Mouse (Mus musculus) neural tube, embryonic 15.5 days (tissue): ENCODE data around the gene Shpk. TPM values are rescaled to one million over a fixed set of nuclear protein-coding genes. Genes with fewer than 3 reads are reported as not detected.

Experiments used
- polyA plus RNA-seq: library from polyadenylated mRNA; unstranded; fragments of >200 nt; fragmentation: Nextera tagmentation; extraction: Ambion mirVana; gene quantifications from 2 replicates; pipeline ENCODE4 v1.2.1, GENCODE M21; 2015

The Shpk gene
- polyA plus RNA-seq, 1 experiment from 2014 or later, result 3.4 TPM

Other genes starting within 250 kb of the Shpk start
- 0.75 and 12.6 TPM in 2 replicates for gene Atp2a3, start 238.3 kb upstream of the Shpk start, polyA plus RNA-seq
- 0.47 and 3.3 TPM in 2 replicates for gene P2rx1, start 200.4 kb upstream of the Shpk start, polyA plus RNA-seq
- gene Camkk1, start 180.5 kb upstream of the Shpk start, polyA plus RNA-seq, result 30.9 and 34.7 TPM in 2 replicates
- gene Ncbp3, start 151.7 kb upstream of the Shpk start, polyA plus RNA-seq, result 9.1 and 10.1 TPM in 2 replicates
- 0.19 and 2.7 TPM in 2 replicates for gene Itgae, start 108.9 kb upstream of the Shpk start, polyA plus RNA-seq
- 2.4 and 5.7 TPM in 2 replicates for gene Haspin, start 61.2 kb upstream of the Shpk start, polyA plus RNA-seq
- gene P2rx5, start 39.0 kb upstream of the Shpk start, polyA plus RNA-seq, result 0.72 and 0.84 TPM in 2 replicates
- 136 and 148 TPM in 2 replicates for gene Emc6, start 22.4 kb upstream of the Shpk start, polyA plus RNA-seq
- gene Tax1bp3, start 22.4 kb upstream of the Shpk start, polyA plus RNA-seq, result 118 and 133 TPM in 2 replicates
- gene Ctns, start 418 bp upstream of the Shpk start, polyA plus RNA-seq, result 17.0 and 17.7 TPM in 2 replicates
- gene Trpv1, start 34.8 kb downstream of the Shpk start, polyA plus RNA-seq, result 2.0 and 2.4 TPM in 2 replicates
- 0.20 and 0.29 TPM in 2 replicates for gene Trpv3, start 67.9 kb downstream of the Shpk start, polyA plus RNA-seq
- 3.4 and 4.0 TPM in 2 replicates for gene Aspa, start 130.1 kb downstream of the Shpk start, polyA plus RNA-seq
- not detected in 2 replicates for gene Gm49340, start 130.3 kb downstream of the Shpk start, polyA plus RNA-seq
- gene Spata22, start 130.3 kb downstream of the Shpk start, polyA plus RNA-seq, result 0.12 and 0.19 TPM in 2 replicates
- not detected in 2 replicates for gene Olfr20, start 151.3 kb downstream of the Shpk start, polyA plus RNA-seq
- gene Olfr376, start 171.8 kb downstream of the Shpk start, polyA plus RNA-seq, result not detected in 2 replicates
- not detected in 2 replicates for gene Olfr1, start 200.2 kb downstream of the Shpk start, polyA plus RNA-seq
- not detected in 2 replicates for gene Olfr378, start 229.0 kb downstream of the Shpk start, polyA plus RNA-seq